Mouse (Mus musculus): ENCODE measurements around the gene Zfhx3.

DNA sequence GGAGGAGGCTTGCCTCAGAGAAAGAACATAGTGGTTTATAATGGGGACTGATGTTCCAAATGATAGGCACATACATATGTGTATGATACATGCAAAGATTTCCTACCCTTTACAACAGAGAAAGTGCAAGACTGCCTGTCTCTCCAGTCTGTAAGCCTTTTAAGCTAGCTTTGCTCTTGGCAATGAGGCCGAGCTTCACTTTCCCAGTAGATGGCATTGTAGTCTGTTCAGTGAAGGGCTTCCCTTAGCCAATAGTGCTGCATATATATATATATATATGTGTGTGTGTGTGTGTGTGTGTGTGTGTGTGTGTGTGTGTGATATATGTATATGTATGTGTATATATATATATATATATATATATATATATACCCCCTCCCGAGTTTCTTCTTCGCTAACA, 13.4 kb downstream of the Zfhx3 start:
- TF ChIP-seq CTCF (IDR thresholded peaks at IDR 0.05; ENCODE audit: low read depth, low read length) (no peak), POLR2A (IDR thresholded peaks at IDR 0.05; ENCODE audit: extremely low read depth, insufficient read depth, low read length) (no peak)
